Mouse (Mus musculus) megakaryocyte, embryonic 14.5 days (primary cell): ENCODE data around the gene Nubpl.

Source experiments
- FLI1 ChIP-seq: IDR thresholded peaks from 2 replicates; pipeline ENCODE4 v1.6.1; 2012; ENCODE audit warnings: low read length, inconsistent platforms, mixed read lengths
- GATA1 ChIP-seq: IDR thresholded peaks from 3 replicates; pipeline ENCODE4 v1.6.1; 2012; ENCODE audit warnings: mixed read lengths, low read length, inconsistent platforms, borderline replicate concordance

- no peak for TF ChIP-seq GATA1
- no peak for TF ChIP-seq FLI1
These were observed 149.9 kb downstream of the Nubpl start for GRCm38 (mm10) chr12:52247438-52247837.
